Mouse (Mus musculus): ENCODE data around the gene Dse. TPM values are rescaled to one million over a fixed set of nuclear protein-coding genes. Genes with fewer than 3 reads are reported as not detected.

The Dse gene
- polyA plus RNA-seq, 1 experiment = 7.5 TPM

- TF ChIP-seq CTCF (IDR thresholded peaks at IDR 0.05; ENCODE audit: borderline replicate concordance, control insufficient read depth, extremely low read depth, insufficient read depth, low read length, poor library complexity) (no peak), POLR2A (IDR thresholded peaks at IDR 0.05; ENCODE audit: control insufficient read depth, extremely low read depth, insufficient read depth, low read length, poor library complexity) (no peak)
- Histone ChIP-seq H3K27me3 (ENCODE audit: control insufficient read depth, insufficient read depth, low read length) (no peaks in the 10 kb centered on the region), H3K4me1 (replicated peaks; ENCODE audit: control insufficient read depth, insufficient read depth, low read length) (no peaks in the 10 kb centered on the region), H3K4me3 (ENCODE audit: control insufficient read depth, insufficient read depth, low read length) (no peak overlapping the region), H3K27ac (ENCODE audit: control insufficient read depth, insufficient read depth, low read length) (no peak overlapping the region), H3K36me3 (ENCODE audit: control insufficient read depth, insufficient read depth, low read length) (no peaks in the 10 kb centered on the region)
- no peak for DNase-seq
- WGBS = 94% methylated on average over 12 of the region's 12 CpGs
These were observed 51.5 kb downstream of the Dse start for GRCm38 (mm10) chr10:34155796-34156554.

- TF ChIP-seq POLR2A (IDR thresholded peaks at IDR 0.05; ENCODE audit: control insufficient read depth, extremely low read depth, insufficient read depth, low read length, poor library complexity) (no peak), CTCF (IDR thresholded peaks at IDR 0.05; ENCODE audit: borderline replicate concordance, control insufficient read depth, extremely low read depth, insufficient read depth, low read length, poor library complexity) (no peak)
- Histone ChIP-seq H3K4me1 (replicated peaks; ENCODE audit: control insufficient read depth, insufficient read depth, low read length) (no peaks in the 10 kb centered on the region), H3K4me3 (ENCODE audit: control insufficient read depth, insufficient read depth, low read length) (no peak overlapping the region), H3K36me3 (ENCODE audit: control insufficient read depth, insufficient read depth, low read length) (no peaks in the 10 kb centered on the region), H3K27ac (ENCODE audit: control insufficient read depth, insufficient read depth, low read length) (no peak overlapping the region), H3K27me3 (ENCODE audit: control insufficient read depth, insufficient read depth, low read length) (no peaks in the 10 kb centered on the region)
- 79% methylated on average over 3 of the region's 3 CpGs for WGBS
- no peak for DNase-seq
These were observed 55.7 kb downstream of the Dse start for GRCm38 (mm10) chr10:34151827-34152226.

DNA sequence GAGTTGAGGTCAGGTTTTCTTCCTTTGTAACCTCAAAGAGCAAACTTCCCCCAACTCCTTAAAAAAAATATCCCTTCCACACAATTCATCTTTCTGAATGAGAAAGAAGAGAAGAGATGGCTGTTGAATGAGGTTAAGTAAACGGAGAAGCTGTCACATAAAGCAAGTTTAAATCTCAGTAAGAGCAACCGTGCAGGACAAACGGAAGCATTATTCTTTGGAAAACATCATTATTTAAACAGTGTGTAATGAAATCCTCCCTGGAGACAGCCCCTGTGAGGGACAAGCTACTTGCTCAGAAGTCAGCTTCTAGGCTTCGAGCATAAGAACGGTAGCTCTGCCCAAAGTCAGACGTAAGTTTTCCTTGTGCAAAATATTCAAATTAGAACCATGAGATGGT is 57.1 kb downstream of the Dse start:
- 89% methylated on average over 6 of the region's 6 CpGs for WGBS
- no peaks in the 10 kb centered on the region for H3K4me1 ChIP-seq (replicated peaks; ENCODE audit: control insufficient read depth, insufficient read depth, low read length)
- TF ChIP-seq POLR2A (IDR thresholded peaks at IDR 0.05; ENCODE audit: control insufficient read depth, extremely low read depth, insufficient read depth, low read length, poor library complexity) (no peak), CTCF (IDR thresholded peaks at IDR 0.05; ENCODE audit: borderline replicate concordance, control insufficient read depth, extremely low read depth, insufficient read depth, low read length, poor library complexity) (no peak)
- no peak overlapping the region for H3K27ac ChIP-seq (ENCODE audit: control insufficient read depth, insufficient read depth, low read length)
- no peak overlapping the region for H3K4me3 ChIP-seq (ENCODE audit: control insufficient read depth, insufficient read depth, low read length)
- no peaks in the 10 kb centered on the region for H3K27me3 ChIP-seq (ENCODE audit: control insufficient read depth, insufficient read depth, low read length)
- H3K36me3 ChIP-seq (ENCODE audit: control insufficient read depth, insufficient read depth, low read length) = no peaks in the 10 kb centered on the region
- no peak for DNase-seq

DNA sequence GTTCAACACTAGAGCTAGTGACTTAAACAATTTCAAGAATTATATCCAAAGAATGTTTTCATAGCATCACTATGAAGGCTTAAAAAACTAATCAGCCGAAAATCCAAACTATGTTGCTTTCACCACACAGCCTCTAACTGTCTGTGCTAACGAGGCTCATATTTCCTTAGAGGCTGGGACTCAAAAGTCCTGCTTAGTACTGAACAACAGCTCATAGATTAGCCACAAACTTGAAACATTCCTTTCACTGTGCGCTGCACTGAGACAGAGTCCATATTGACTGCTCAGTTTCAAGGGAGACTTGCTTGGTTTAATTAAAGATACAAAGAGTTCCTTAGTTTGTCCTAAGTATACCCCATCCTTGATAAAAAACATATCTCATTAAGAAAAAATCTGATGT is 57.7 kb downstream of the Dse start:
- no peak for DNase-seq
- TF ChIP-seq CTCF (IDR thresholded peaks at IDR 0.05; ENCODE audit: borderline replicate concordance, control insufficient read depth, extremely low read depth, insufficient read depth, low read length, poor library complexity) = no peak
- no peak for TF ChIP-seq POLR2A (IDR thresholded peaks at IDR 0.05; ENCODE audit: control insufficient read depth, extremely low read depth, insufficient read depth, low read length, poor library complexity)
- no peak overlapping the region for H3K4me3 ChIP-seq (ENCODE audit: control insufficient read depth, insufficient read depth, low read length)
- no peaks in the 10 kb centered on the region for H3K36me3 ChIP-seq (ENCODE audit: control insufficient read depth, insufficient read depth, low read length)
- no peak overlapping the region for H3K27ac ChIP-seq (ENCODE audit: control insufficient read depth, insufficient read depth, low read length)
- H3K27me3 ChIP-seq (ENCODE audit: control insufficient read depth, insufficient read depth, low read length) = no peaks in the 10 kb centered on the region
- 90% methylated on average over 3 of the region's 3 CpGs for WGBS
- no peaks in the 10 kb centered on the region for H3K4me1 ChIP-seq (replicated peaks; ENCODE audit: control insufficient read depth, insufficient read depth, low read length)

DNA sequence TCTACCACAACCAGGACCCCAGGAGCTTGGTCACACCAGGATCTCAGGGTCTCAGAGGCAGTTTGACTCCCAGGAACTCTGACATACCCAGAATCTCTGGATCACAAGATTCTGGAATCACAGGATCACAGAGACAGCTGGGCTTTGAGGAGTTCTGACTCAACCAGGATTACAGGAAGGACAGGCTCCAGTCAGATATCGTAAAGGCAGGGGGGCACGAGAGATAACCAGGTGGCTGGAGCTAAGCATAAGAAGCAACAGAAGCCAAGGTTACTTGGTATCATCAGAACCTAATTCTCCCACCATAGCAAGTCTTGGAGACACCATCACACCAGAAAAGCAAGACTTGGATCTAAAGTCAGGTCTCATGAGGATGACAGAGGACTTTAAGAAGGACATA is 65.8 kb downstream of the Dse start:
- H3K27me3 ChIP-seq (ENCODE audit: control insufficient read depth, insufficient read depth, low read length) = no peaks in the 10 kb centered on the region
- no peak overlapping the region for H3K4me3 ChIP-seq (ENCODE audit: control insufficient read depth, insufficient read depth, low read length)
- no peaks in the 10 kb centered on the region for H3K4me1 ChIP-seq (replicated peaks; ENCODE audit: control insufficient read depth, insufficient read depth, low read length)
- WGBS = 94% methylated on average over 2 of the region's 2 CpGs
- H3K36me3 ChIP-seq (ENCODE audit: control insufficient read depth, insufficient read depth, low read length) = no peaks in the 10 kb centered on the region
- H3K27ac ChIP-seq (ENCODE audit: control insufficient read depth, insufficient read depth, low read length) = no peak overlapping the region
- TF ChIP-seq CTCF (IDR thresholded peaks at IDR 0.05; ENCODE audit: borderline replicate concordance, control insufficient read depth, extremely low read depth, insufficient read depth, low read length, poor library complexity) (no peak), POLR2A (IDR thresholded peaks at IDR 0.05; ENCODE audit: control insufficient read depth, extremely low read depth, insufficient read depth, low read length, poor library complexity) (no peak)
- DNase-seq = no peak

DNA sequence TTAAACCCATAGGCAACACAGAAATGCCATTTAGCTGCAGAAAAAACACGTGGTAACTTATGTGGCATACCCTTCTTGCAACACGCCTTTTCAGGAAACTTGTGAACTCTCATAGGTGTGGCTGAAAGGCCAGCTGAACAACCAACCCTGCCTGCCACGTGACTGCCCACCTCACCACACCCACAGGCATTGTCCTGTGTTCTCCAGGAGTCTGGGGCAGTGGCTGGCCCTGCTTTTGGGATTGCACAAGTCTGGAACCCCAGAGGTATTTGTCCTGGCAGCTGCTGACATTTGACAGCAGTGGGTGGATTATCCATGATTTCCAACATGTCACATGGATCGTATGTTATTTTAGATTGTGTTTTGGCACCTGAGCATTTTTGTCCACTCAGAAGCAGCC is 67.7 kb downstream of the Dse start:
- no peaks in the 10 kb centered on the region for H3K36me3 ChIP-seq (ENCODE audit: control insufficient read depth, insufficient read depth, low read length)
- no peak for DNase-seq
- TF ChIP-seq POLR2A (IDR thresholded peaks at IDR 0.05; ENCODE audit: control insufficient read depth, extremely low read depth, insufficient read depth, low read length, poor library complexity) = no peak
- TF ChIP-seq CTCF (IDR thresholded peaks at IDR 0.05; ENCODE audit: borderline replicate concordance, control insufficient read depth, extremely low read depth, insufficient read depth, low read length, poor library complexity) = no peak
- no peak overlapping the region for H3K4me3 ChIP-seq (ENCODE audit: control insufficient read depth, insufficient read depth, low read length)
- 71% methylated on average over 4 of the region's 4 CpGs for WGBS
- no peak overlapping the region for H3K27ac ChIP-seq (ENCODE audit: control insufficient read depth, insufficient read depth, low read length)
- no peaks in the 10 kb centered on the region for H3K4me1 ChIP-seq (replicated peaks; ENCODE audit: control insufficient read depth, insufficient read depth, low read length)
- no peaks in the 10 kb centered on the region for H3K27me3 ChIP-seq (ENCODE audit: control insufficient read depth, insufficient read depth, low read length)

Measured in thymus, adult 2 months (tissue).